Mouse (Mus musculus): ENCODE results near the gene Tmem221. TPM values are rescaled to one million over a fixed set of nuclear protein-coding genes. Genes with fewer than 3 reads are reported as not detected.

Tmem221 gene
- polyA plus RNA-seq, 1 experiment = 0.20 TPM

DNA sequence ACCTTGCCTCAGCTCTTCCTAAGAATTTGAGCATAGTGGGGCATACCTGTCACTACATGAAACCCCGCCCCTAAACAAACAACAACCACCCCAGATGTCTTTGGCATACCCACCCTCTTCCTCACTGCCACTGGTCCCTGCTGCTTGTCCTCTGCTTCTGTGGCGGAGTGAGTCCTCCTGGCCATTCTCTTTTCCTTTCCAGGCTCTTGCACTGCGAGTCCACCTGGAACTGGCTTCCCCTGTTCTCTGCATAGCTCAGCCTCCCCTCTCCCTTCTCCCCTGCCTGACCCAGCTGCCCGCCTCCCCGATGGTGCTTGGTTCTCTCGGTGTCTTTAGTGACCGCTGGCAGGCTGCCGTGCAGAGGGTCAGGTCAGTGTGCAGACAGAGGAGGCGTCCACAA lies 14.9 kb downstream of the Tmem221 start:
- Histone ChIP-seq H3K27me3 (ENCODE audit: control insufficient read depth, insufficient read depth, insufficient read length) (no peaks in the 10 kb centered on the region), H3ac (ENCODE audit: control insufficient read depth, insufficient read length) (peak overlapping the region; percentile 29), H3K36me3 (ENCODE audit: control insufficient read depth, insufficient read depth) (no peaks in the 10 kb centered on the region), H3K79me2 (ENCODE audit: control insufficient read depth, insufficient read depth) (no peaks in the 10 kb centered on the region), H3K4me2 (ENCODE audit: low read depth) (peak overlapping the region; percentile 66), H3K4me3 (peak overlapping the region; percentile 43)
- TF ChIP-seq CEBPB (IDR thresholded peaks at IDR 0.05; ENCODE audit: insufficient read depth, poor library complexity, severe bottlenecking) (no peak), E2F4 (IDR thresholded peaks at IDR 0.05; ENCODE audit: insufficient read depth) (no peak), REST (IDR thresholded peaks at IDR 0.05; ENCODE audit: insufficient read depth, insufficient read length) (no peak), MYOD1 (IDR thresholded peaks at IDR 0.05; ENCODE audit: control insufficient read depth in 1 of 3, insufficient read length in 2 of 3, low read depth in 2 of 3) (no peak), SRF (IDR thresholded peaks at IDR 0.05; ENCODE audit: control insufficient read depth, insufficient read length, low read depth) (no peak), POLR2AphosphoS2 (IDR thresholded peaks at IDR 0.05; ENCODE audit: insufficient read length, low read depth) (no peak), TCF3 (IDR thresholded peaks at IDR 0.05; ENCODE audit: insufficient read length, low read depth) (no peak), TCF12 (IDR thresholded peaks at IDR 0.05; ENCODE audit: insufficient read depth, poor library complexity, severe bottlenecking) (no peak), USF1 (IDR thresholded peaks at IDR 0.05; ENCODE audit: low read depth) (no peak), MAX (IDR thresholded peaks at IDR 0.05; ENCODE audit: low read depth) (no peak), MYOG (IDR thresholded peaks at IDR 0.05; ENCODE audit: control insufficient read depth in 1 of 3, insufficient read depth in 1 of 3, insufficient read length in 2 of 3, low read depth in 2 of 3) (no peak), POLR2A (IDR thresholded peaks at IDR 0.05; ENCODE audit: insufficient read length, low read depth) (no peak)

- Histone ChIP-seq H3K36me3 (ENCODE audit: control insufficient read depth, insufficient read depth) (no peaks in the 10 kb centered on the region), H3K27me3 (ENCODE audit: control insufficient read depth, insufficient read depth, insufficient read length) (no peaks in the 10 kb centered on the region), H3K79me2 (ENCODE audit: control insufficient read depth, insufficient read depth) (no peaks in the 10 kb centered on the region), H3ac (ENCODE audit: control insufficient read depth, insufficient read length) (peak within 1 kb of the TSS; percentile 29), H3K4me2 (ENCODE audit: low read depth) (peak within 1 kb of the TSS; percentile 66), H3K4me3 (peak within 1 kb of the TSS; percentile 43)
- TF ChIP-seq MAX (IDR thresholded peaks at IDR 0.05; ENCODE audit: low read depth) = no peak
- no peak for TF ChIP-seq MYOD1 (IDR thresholded peaks at IDR 0.05; ENCODE audit: control insufficient read depth in 1 of 3, insufficient read length in 2 of 3, low read depth in 2 of 3)
- no peak for TF ChIP-seq CEBPB (IDR thresholded peaks at IDR 0.05; ENCODE audit: insufficient read depth, poor library complexity, severe bottlenecking)
- TF ChIP-seq POLR2A (IDR thresholded peaks at IDR 0.05; ENCODE audit: insufficient read length, low read depth) = peak; percentile 29
- TF ChIP-seq TCF12 (IDR thresholded peaks at IDR 0.05; ENCODE audit: insufficient read depth, poor library complexity, severe bottlenecking) = no peak
- TF ChIP-seq REST (IDR thresholded peaks at IDR 0.05; ENCODE audit: insufficient read depth, insufficient read length) = no peak
- TF ChIP-seq E2F4 (IDR thresholded peaks at IDR 0.05; ENCODE audit: insufficient read depth) = no peak
- TF ChIP-seq USF1 (IDR thresholded peaks at IDR 0.05; ENCODE audit: low read depth) = peak; percentile 64
Measured at GRCm38 (mm10) chr8:71542632-71543343, 15.9 kb downstream of the Tmem221 start, which contains the start of gene Mvb12a. Gene Mvb12a (plus strand): TSS chr8:71542922.

DNA sequence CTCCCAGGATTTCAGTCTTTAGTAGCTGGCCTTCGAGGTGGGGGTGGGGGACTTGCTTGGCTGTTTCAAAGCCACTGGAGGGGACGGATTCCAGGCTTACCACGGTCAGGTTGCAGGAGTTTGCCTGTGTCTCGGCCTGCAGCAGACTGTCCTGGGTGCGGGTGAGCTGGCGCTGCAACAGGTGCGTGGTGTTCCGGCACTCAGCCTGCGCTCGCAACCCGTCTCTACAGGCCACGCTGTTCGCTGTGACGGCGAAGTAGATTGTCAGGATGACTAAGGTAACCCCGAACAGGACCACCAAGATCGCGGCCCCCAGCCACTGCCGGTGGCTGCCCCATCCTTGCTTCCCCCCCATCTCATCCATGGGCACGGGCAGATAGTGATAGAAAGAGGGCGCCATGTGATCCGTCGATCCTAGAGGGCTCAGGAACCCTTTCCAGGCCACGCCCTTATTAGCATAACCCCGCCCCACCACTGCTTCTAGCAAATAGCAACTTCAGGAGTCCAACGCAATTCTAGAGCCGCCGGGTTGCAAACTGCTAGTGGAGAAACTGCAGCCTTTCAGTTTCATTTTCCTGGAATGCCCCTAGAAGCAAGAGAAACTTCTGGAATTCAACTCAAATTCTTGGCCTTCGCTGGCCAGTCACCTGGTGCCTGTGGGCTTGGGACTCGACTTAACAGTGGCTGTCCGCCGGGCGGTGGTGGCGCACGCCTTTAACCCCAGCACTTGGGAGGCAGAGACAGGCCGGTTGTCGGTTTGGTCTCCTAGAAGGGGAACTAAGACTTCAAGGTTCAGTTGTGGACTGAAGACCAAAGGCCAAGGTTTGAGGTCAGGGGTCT lies 21.4 kb downstream of the Tmem221 start, which contains the start of gene Bst2:
Gene Bst2 (minus strand): TSS at position 429 of the 840 bp plus-strand sequence.
- TF ChIP-seq MYOD1 (IDR thresholded peaks at IDR 0.05; ENCODE audit: control insufficient read depth in 1 of 3, insufficient read length in 2 of 3, low read depth in 2 of 3) (peak in 2 of 3 experiments; percentile 88 to 91), MYOG (IDR thresholded peaks at IDR 0.05; ENCODE audit: control insufficient read depth in 1 of 3, insufficient read depth in 1 of 3, insufficient read length in 2 of 3, low read depth in 2 of 3) (peak in 2 of 3 experiments; percentile 87 to 92), TCF12 (IDR thresholded peaks at IDR 0.05; ENCODE audit: insufficient read depth, poor library complexity, severe bottlenecking) (no peak), TCF3 (IDR thresholded peaks at IDR 0.05; ENCODE audit: insufficient read length, low read depth) (no peak), REST (IDR thresholded peaks at IDR 0.05; ENCODE audit: insufficient read depth, insufficient read length) (no peak), USF1 (IDR thresholded peaks at IDR 0.05; ENCODE audit: low read depth) (peak; percentile 45)
- H3K27me3 ChIP-seq (ENCODE audit: control insufficient read depth, insufficient read depth, insufficient read length) = no peaks in the 10 kb centered on the region
- no peaks in the 10 kb centered on the region for H3K79me2 ChIP-seq (ENCODE audit: control insufficient read depth, insufficient read depth)
- H3K4me3 ChIP-seq = peak within 1 kb of the TSS; percentile 35
- H3K4me2 ChIP-seq (ENCODE audit: low read depth) = peak within 1 kb of the TSS; percentile 91
- H3K36me3 ChIP-seq (ENCODE audit: control insufficient read depth, insufficient read depth) = no peaks in the 10 kb centered on the region
- H3ac ChIP-seq (ENCODE audit: control insufficient read depth, insufficient read length) = peak within 1 kb of the TSS; percentile 16

GRCm38 (mm10) chr8:71535663-71536062 lies 23.0 kb downstream of the Tmem221 start:
- Histone ChIP-seq H3K36me3 (ENCODE audit: control insufficient read depth, insufficient read depth) (no peaks in the 10 kb centered on the region), H3ac (ENCODE audit: control insufficient read depth, insufficient read length) (no peak overlapping the region), H3K79me2 (ENCODE audit: control insufficient read depth, insufficient read depth) (no peaks in the 10 kb centered on the region), H3K27me3 (ENCODE audit: control insufficient read depth, insufficient read depth, insufficient read length) (no peaks in the 10 kb centered on the region), H3K4me2 (ENCODE audit: low read depth) (no peak overlapping the region), H3K4me3 (no peak overlapping the region)
- no peak for TF ChIP-seq CEBPB (IDR thresholded peaks at IDR 0.05; ENCODE audit: insufficient read depth, poor library complexity, severe bottlenecking)
- TF ChIP-seq MYOD1 (IDR thresholded peaks at IDR 0.05; ENCODE audit: control insufficient read depth in 1 of 3, insufficient read length in 2 of 3, low read depth in 2 of 3) = peak in 1 of 3 experiments; percentile 30
- TF ChIP-seq MYOG (IDR thresholded peaks at IDR 0.05; ENCODE audit: control insufficient read depth in 1 of 3, insufficient read depth in 1 of 3, insufficient read length in 2 of 3, low read depth in 2 of 3) = peak in 1 of 3 experiments; percentile 51

Measured in myocyte (in vitro differentiated cells).